Mouse (Mus musculus) CD4-positive, CD25-positive, alpha-beta regulatory T cell, adult 9 weeks (primary cell): ENCODE data around the gene 2610042L04Rik. TPM values are rescaled to one million over a fixed set of nuclear protein-coding genes. Genes with fewer than 3 reads are reported as not detected.

Experiments
- polyA plus RNA-seq: library from polyadenylated mRNA; unstranded; fragments of 100-300 nt; shearing (Covaris generic); gene quantifications from one replicate; pipeline ENCODE4 v1.2.1, GENCODE M21; 2017

The 2610042L04Rik gene
- 7.4 TPM for polyA plus RNA-seq

DNA sequence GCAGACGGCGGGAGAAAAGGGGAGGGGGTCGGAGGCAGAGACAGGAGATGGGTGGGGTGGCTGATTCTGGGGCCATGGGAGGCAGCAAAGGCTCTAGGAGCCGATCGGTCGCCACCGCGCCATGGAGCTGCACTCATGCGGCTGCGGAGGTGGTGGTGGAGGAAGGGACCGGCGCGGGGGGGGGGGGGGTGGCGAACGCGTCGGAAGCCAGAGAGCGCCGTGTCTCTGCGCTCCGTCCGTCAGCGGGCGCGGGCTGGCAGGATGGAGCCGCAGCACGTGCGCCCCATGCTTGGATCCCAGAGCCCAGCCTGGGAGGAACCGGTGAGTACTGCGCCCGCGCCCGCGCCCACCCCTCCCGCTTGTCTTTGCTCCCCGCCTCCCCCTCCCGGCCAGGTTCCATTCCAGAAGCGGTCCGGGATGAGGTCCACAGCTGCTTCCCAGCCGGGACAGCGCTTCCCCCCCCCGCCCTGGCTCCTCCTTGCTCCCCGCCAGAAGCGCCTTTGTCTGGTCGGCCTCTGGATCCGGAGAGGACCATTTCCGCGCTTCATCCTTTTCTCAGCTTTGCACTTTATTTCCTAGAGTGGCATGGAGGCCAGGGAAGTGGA is at the start of gene 2610042L04Rik:
2610042L04Rik (plus strand) TSS at position 288 of the 605 bp plus-strand sequence.

DNA sequence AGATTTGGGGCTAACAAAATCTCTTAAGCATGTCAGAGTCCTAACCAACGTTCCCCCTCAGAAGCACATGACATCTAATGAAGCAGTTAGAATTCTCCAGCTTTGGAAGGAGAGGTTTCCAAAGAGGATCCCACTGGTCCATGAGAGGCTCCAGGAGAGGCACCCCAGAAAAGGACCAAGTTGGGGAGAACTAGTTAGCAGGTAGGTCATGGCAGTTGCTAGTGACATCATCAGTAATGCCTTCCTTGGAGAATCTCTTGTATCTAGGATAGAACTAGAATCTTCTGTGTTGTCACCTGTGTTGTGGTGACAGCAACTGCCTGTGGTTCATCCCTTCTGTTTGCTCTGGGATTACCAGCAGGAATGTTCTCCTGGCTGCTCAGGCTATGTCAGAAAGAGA is 17.6 kb upstream of the 2610042L04Rik start, which contains the start of gene Gm3149:
Gm3149 (plus strand) TSS at position 301 of the 400 bp plus-strand sequence.

DNA sequence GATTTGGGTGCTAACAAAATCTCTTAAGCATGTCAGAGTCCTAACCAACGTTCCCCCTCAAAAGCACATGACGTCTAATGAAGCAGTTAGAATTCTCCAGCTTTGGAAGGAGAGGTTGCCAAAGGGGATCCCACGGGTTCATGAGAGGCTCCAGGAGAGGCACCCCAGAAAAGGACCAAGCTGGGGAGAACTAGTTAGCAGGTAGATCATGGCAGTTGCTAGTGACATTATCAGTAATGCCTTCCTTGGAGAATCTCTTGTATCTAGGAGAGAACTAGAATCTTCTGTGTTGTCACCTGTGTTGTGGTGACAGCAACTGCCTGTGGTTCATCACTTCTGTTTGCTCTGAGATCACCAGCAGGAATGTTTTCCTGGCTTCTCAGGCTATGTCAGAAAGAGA is 62.7 kb downstream of the 2610042L04Rik start, which contains the start of gene Gm3159:
Gm3159 (plus strand) TSS at position 301 of the 400 bp plus-strand sequence.

Other genes starting within 250 kb of the 2610042L04Rik start
- gene Gm8108, start 224.2 kb upstream of the 2610042L04Rik start, polyA plus RNA-seq = 0.79 TPM
- not detected for gene Gm3127, start 169.7 kb upstream of the 2610042L04Rik start, polyA plus RNA-seq
- gene Gm2974, start 152.2 kb upstream of the 2610042L04Rik start, polyA plus RNA-seq = 2.3 TPM
- not detected for gene Gm3138, start 85.1 kb upstream of the 2610042L04Rik start, polyA plus RNA-seq
- not detected for gene Gm3149, start 17.5 kb upstream of the 2610042L04Rik start, polyA plus RNA-seq
- gene Gm3159, start 62.8 kb downstream of the 2610042L04Rik start, polyA plus RNA-seq = not detected
- gene Gm3164, start 80.7 kb downstream of the 2610042L04Rik start, polyA plus RNA-seq = 2.6 TPM
- gene Gm3173, start 96.2 kb downstream of the 2610042L04Rik start, polyA plus RNA-seq = 3.0 TPM
- not detected for gene Gm3182, start 147.0 kb downstream of the 2610042L04Rik start, polyA plus RNA-seq
- not detected for gene Gm3047, start 220.6 kb downstream of the 2610042L04Rik start, polyA plus RNA-seq